Mouse (Mus musculus) lung, adult 2 months (tissue): Measurements from ENCODE around the gene Atp7a.

Experiments
- CTCF ChIP-seq: fragments of 200-500 bp; IDR thresholded peaks from 2 replicates; pipeline ENCODE4 v1.5.1; 2011; ENCODE audit warnings: mild to moderate bottlenecking, low read length, control low read depth; ENCODE audit not compliant: insufficient read depth
- POLR2A ChIP-seq: fragments of 200-500 bp; IDR thresholded peaks from 2 replicates; pipeline ENCODE4 v1.6.1; 2011; ENCODE audit warnings: low read depth, mild to moderate bottlenecking, control low read depth, low read length, borderline replicate concordance; ENCODE audit errors: extremely low read depth

GRCm38 (mm10) chrX:106030176-106030575, 3.1 kb downstream of the Atp7a start:
- TF ChIP-seq CTCF: no peak
- no peak for TF ChIP-seq POLR2A
